Comparison of ENCODE assay signal across 14 mouse cellular contexts in the genomic region with DNA sequence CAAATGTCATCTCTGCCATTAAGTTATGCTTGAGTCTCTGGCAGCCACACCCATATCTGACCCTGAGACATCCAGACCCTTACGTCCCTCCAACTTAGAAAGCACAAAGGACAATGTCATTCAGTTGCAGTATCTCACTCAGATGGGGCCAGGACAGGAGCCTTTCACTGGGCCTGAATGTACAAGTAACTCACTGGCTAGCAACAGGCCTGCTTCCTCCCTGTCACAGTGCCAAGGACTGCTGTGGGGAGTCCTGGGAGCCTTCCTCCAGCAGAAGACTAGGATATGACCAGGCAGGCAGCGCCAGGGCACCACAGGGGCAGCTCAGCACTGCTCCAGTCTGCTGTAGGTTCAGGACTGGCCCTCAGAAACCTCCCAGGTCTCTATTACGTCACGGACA. TPM values are rescaled to one million over a fixed set of nuclear protein-coding genes. Genes with fewer than 3 reads are reported as not detected.
DNase-seq lines count a peak whose midpoint lies in the region; ATAC-seq and TF ChIP-seq lines count a peak whose summit lies in the region.
"Had no signal": no experiment of that assay in that cellular context is flagged by ENCODE, and none has a peak within 500 bp of the region (broad histone marks: within the 10 kb centered on the region; RNA-seq: fewer than 3 reads in every experiment).

No protein-coding gene starts in this region.

- H3ac ChIP-seq in myocyte (ENCODE audit: control insufficient read depth, insufficient read length) = no peak overlapping the region

- peak overlapping the region; percentile 24 for H3K27ac ChIP-seq in heart, embryonic 15.5 days
- no peak overlapping the region for H3K27ac ChIP-seq in heart, embryonic 10.5 days
- H3K27ac ChIP-seq: embryonic facial prominence, embryonic 12.5 days; gastrocnemius, adult 2 months; intestine, embryonic 15.5 days; limb, embryonic 12.5 days; stomach, embryonic 15.5 days had no signal

- WGBS in heart, embryonic 15.5 days = 77% methylated on average over 4 of the region's 4 CpGs
- 88% methylated on average over 4 of the region's 4 CpGs for WGBS in heart, embryonic 10.5 days

- H3K79me2 ChIP-seq in myocyte (ENCODE audit: control insufficient read depth, insufficient read depth) = peaks cover 4% of the 10 kb centered on the region

- H3K9ac ChIP-seq in heart, embryonic 15.5 days = no peak overlapping the region
- H3K9ac ChIP-seq: embryonic facial prominence, embryonic 12.5 days; intestine, embryonic 15.5 days; limb, embryonic 12.5 days; stomach, embryonic 15.5 days had no signal

- TF ChIP-seq POLR2A in myocyte (IDR thresholded peaks at IDR 0.05; ENCODE audit: insufficient read length, low read depth) = no peak

- no peaks in the 10 kb centered on the region for H3K9me3 ChIP-seq in heart, embryonic 15.5 days (replicated peaks)
- no peaks in the 10 kb centered on the region for H3K9me3 ChIP-seq in heart, embryonic 10.5 days
- H3K9me3 ChIP-seq: embryonic facial prominence, embryonic 12.5 days; intestine, embryonic 15.5 days; limb, embryonic 12.5 days; stomach, embryonic 15.5 days had no signal

- H3K4me1 ChIP-seq in heart, embryonic 15.5 days (replicated peaks) = 0 out of 2 replicates have a peak, but pooled peaks cover 9% of the 10 kb centered on the region
- H3K4me1 ChIP-seq in heart, embryonic 10.5 days = 0 out of 2 replicates have a peak, but pooled peaks cover 2% of the 10 kb centered on the region
- H3K4me1 ChIP-seq: embryonic facial prominence, embryonic 12.5 days; intestine, embryonic 15.5 days; limb, embryonic 12.5 days; stomach, embryonic 15.5 days had no signal

- no peak overlapping the region for H3K4me3 ChIP-seq in heart, embryonic 15.5 days
- no peak overlapping the region for H3K4me3 ChIP-seq in heart, embryonic 10.5 days
- no peak overlapping the region for H3K4me3 ChIP-seq in myocyte
- H3K4me3 ChIP-seq: embryonic facial prominence, embryonic 12.5 days; gastrocnemius, adult 2 months; intestine, embryonic 15.5 days; limb, embryonic 12.5 days; megakaryocyte, embryonic 14.5 days; stomach, embryonic 15.5 days had no signal

- DNase-seq in heart, embryonic 10.5 days (ENCODE audit: low spot score) = no peak
- DNase-seq in lung, postnatal 10 days = peak; percentile 19
- no peak for DNase-seq in lung, postnatal 4 days
- DNase-seq in adrenal gland, postnatal 25 days = peak; percentile 59
- no peak for DNase-seq in spleen, postnatal 10 days (ENCODE audit: low spot score in 2 of 2)
- DNase-seq: gastrocnemius, adult 2 months; lung, adult 2 months had no signal

- H3K4me2 ChIP-seq in heart, embryonic 15.5 days = no peak overlapping the region
- no peak overlapping the region for H3K4me2 ChIP-seq in myocyte (ENCODE audit: low read depth)
- H3K4me2 ChIP-seq: embryonic facial prominence, embryonic 12.5 days; intestine, embryonic 15.5 days; limb, embryonic 12.5 days; stomach, embryonic 15.5 days had no signal

- ATAC-seq in heart, embryonic 15.5 days (replicated peaks; ENCODE audit: insufficient number of reproducible peaks, insufficient read depth, low FRiP score, low read depth) = 0 out of 2 replicates have a peak, but pooled peaks have one; percentile 36
- ATAC-seq: intestine, embryonic 15.5 days had no signal

- H3K36me3 ChIP-seq in heart, embryonic 15.5 days = peaks cover 88% of the 10 kb centered on the region
- H3K36me3 ChIP-seq in heart, embryonic 10.5 days = peaks cover 98% of the 10 kb centered on the region
- peaks cover 54% of the 10 kb centered on the region for H3K36me3 ChIP-seq in myocyte (ENCODE audit: control insufficient read depth, insufficient read depth)

- H3K27me3 ChIP-seq in heart, embryonic 15.5 days = no peaks in the 10 kb centered on the region
- no peaks in the 10 kb centered on the region for H3K27me3 ChIP-seq in heart, embryonic 10.5 days (ENCODE audit: insufficient read depth, poor library complexity, severe bottlenecking)
- H3K27me3 ChIP-seq in myocyte (ENCODE audit: control insufficient read depth, insufficient read depth, insufficient read length) = no peaks in the 10 kb centered on the region
- H3K27me3 ChIP-seq: embryonic facial prominence, embryonic 12.5 days; intestine, embryonic 15.5 days; limb, embryonic 12.5 days; megakaryocyte, embryonic 14.5 days; stomach, embryonic 15.5 days had no signal

TF ChIP-seq in myocyte, 11 proteins besides CTCF, POLR2A, EP300 and RAD21:
- TF ChIP-seq POLR2AphosphoS2 (IDR thresholded peaks at IDR 0.05; ENCODE audit: insufficient read length, low read depth) = peak; percentile 72
- no peak for TF ChIP-seq CEBPB (IDR thresholded peaks at IDR 0.05; ENCODE audit: insufficient read depth, poor library complexity, severe bottlenecking)

RNA-seq across cellular contexts. Expression of a gene that starts 10.9 kb away (rescaled TPM):
- 52.1 and 65.4 TPM in 2 replicates for polyA plus RNA-seq in heart, embryonic 15.5 days (2015; fragmentation: Nextera tagmentation; extraction: Ambion mirVana)
- polyA plus RNA-seq in heart, embryonic 10.5 days (2016; fragmentation: Nextera tagmentation; extraction: Ambion mirVana) = 79.4 and 86.3 TPM in 2 replicates
- 91.0 and 131 TPM in 2 replicates for total RNA-seq in adrenal gland, postnatal 25 days (2021)
- 98.9 TPM for polyA plus RNA-seq in myocyte (2012; fragmentation: generic; extraction: Trizol)

RNA-seq across cellular contexts. Expression of a gene that starts 11.0 kb away (rescaled TPM):
- polyA plus RNA-seq in heart, embryonic 15.5 days (2015; fragmentation: Nextera tagmentation; extraction: Ambion mirVana) = 113 and 116 TPM in 2 replicates
- polyA plus RNA-seq in heart, embryonic 10.5 days (2016; fragmentation: Nextera tagmentation; extraction: Ambion mirVana) = 162 and 200 TPM in 2 replicates
- total RNA-seq in adrenal gland, postnatal 25 days (2021) = 113 and 115 TPM in 2 replicates
- 130 TPM for polyA plus RNA-seq in myocyte (2012; fragmentation: generic; extraction: Trizol)

RNA-seq across cellular contexts. Expression of a gene that starts 15.1 kb away (rescaled TPM):
- 214 and 308 TPM in 2 replicates for polyA plus RNA-seq in heart, embryonic 15.5 days (2015; fragmentation: Nextera tagmentation; extraction: Ambion mirVana)
- polyA plus RNA-seq in heart, embryonic 10.5 days (2016; fragmentation: Nextera tagmentation; extraction: Ambion mirVana) = 195 and 218 TPM in 2 replicates
- 243 and 311 TPM in 2 replicates for total RNA-seq in adrenal gland, postnatal 25 days (2021)
- 482 TPM for polyA plus RNA-seq in myocyte (2012; fragmentation: generic; extraction: Trizol)

RNA-seq across cellular contexts. Expression of a gene that starts 37.8 kb away (rescaled TPM):
- polyA plus RNA-seq in heart, embryonic 15.5 days (2015; fragmentation: Nextera tagmentation; extraction: Ambion mirVana) = 11.9 and 15.8 TPM in 2 replicates
- 14.6 and 15.0 TPM in 2 replicates for polyA plus RNA-seq in heart, embryonic 10.5 days (2016; fragmentation: Nextera tagmentation; extraction: Ambion mirVana)
- 35.1 and 38.5 TPM in 2 replicates for total RNA-seq in adrenal gland, postnatal 25 days (2021)
- polyA plus RNA-seq in myocyte (2012; fragmentation: generic; extraction: Trizol) = 16.6 TPM

RNA-seq across cellular contexts. Expression of a gene that starts 37.9 kb away (rescaled TPM):
- 20.9 and 28.2 TPM in 2 replicates for polyA plus RNA-seq in heart, embryonic 15.5 days (2015; fragmentation: Nextera tagmentation; extraction: Ambion mirVana)
- 38.8 and 53.3 TPM in 2 replicates for polyA plus RNA-seq in heart, embryonic 10.5 days (2016; fragmentation: Nextera tagmentation; extraction: Ambion mirVana)
- 22.9 and 23.2 TPM in 2 replicates for total RNA-seq in adrenal gland, postnatal 25 days (2021)
- polyA plus RNA-seq in myocyte (2012; fragmentation: generic; extraction: Trizol) = 31.3 TPM

Comparison
In these comparisons a context has a peak if more than half of its experiments do, and no peak if none do; other contexts are left out.
1. DNase-seq: peak in lung, postnatal 10 days (single experiment) and adrenal gland, postnatal 25 days (single experiment); none in heart, embryonic 10.5 days (single experiment), lung, postnatal 4 days (0 of 2) and spleen, postnatal 10 days (0 of 2).